Mouse (Mus musculus) neural tube, embryonic 12.5 days (tissue): ENCODE results near the gene Ing3. TPM values are rescaled to one million over a fixed set of nuclear protein-coding genes. Genes with fewer than 3 reads are reported as not detected.

Experiments used
- ATAC-seq: fragments of 200-750 bp; cut with Nextera tagmentation; 2 replicates; pipeline ENCODE4 v1.8.0; 2017; ENCODE audit warnings: low read depth, mild to moderate bottlenecking, moderate TSS enrichment, moderate library complexity; ENCODE audit not compliant: low FRiP score
- H3K27ac ChIP-seq: fragments of 300-500 bp; sonication (generic); 2 replicates; pipeline ENCODE4 v1.5.1; 2016
- H3K27me3 ChIP-seq: fragments of 300-500 bp; sonication (generic); replicated peaks from 2 replicates; pipeline ENCODE4 v1.6.1; 2016; ENCODE audit warnings: mild to moderate bottlenecking
- H3K36me3 ChIP-seq: fragments of 300-500 bp; sonication (generic); 2 replicates; pipeline ENCODE4 v1.6.1; 2016; ENCODE audit warnings: mild to moderate bottlenecking
- H3K4me1 ChIP-seq: fragments of 300-500 bp; sonication (generic); 2 replicates; pipeline ENCODE4 v1.6.1; 2016
- H3K4me2 ChIP-seq: fragments of 300-500 bp; sonication (generic); replicated peaks from 2 replicates; pipeline ENCODE4 v1.6.1; 2016; ENCODE audit warnings: mild to moderate bottlenecking
- H3K4me3 ChIP-seq: fragments of 300-500 bp; sonication (generic); 2 replicates; pipeline ENCODE4 v1.5.1; 2016
- H3K9ac ChIP-seq: fragments of 300-500 bp; sonication (generic); 2 replicates; pipeline ENCODE4 v1.6.1; 2016; ENCODE audit warnings: mild to moderate bottlenecking
- H3K9me3 ChIP-seq: fragments of 300-500 bp; sonication (generic); 2 replicates; pipeline ENCODE4 v1.6.1; 2016; ENCODE audit warnings: mild to moderate bottlenecking
- WGBS: fragments of 180-500 bp; shearing (Covaris S2); methylation state at CpG from one replicate; pipeline ENCODE4 v1.1.7; 2016; 5-methylcytosine and 5-hydroxymethylcytosine counted together
- polyA plus RNA-seq: library from polyadenylated mRNA; unstranded; fragments of >200 nt; fragmentation: Nextera tagmentation; extraction: Ambion mirVana; gene quantifications from 2 replicates; pipeline ENCODE4 v1.2.1, GENCODE M21; 2016

The Ing3 gene
- polyA plus RNA-seq, 1 experiment from 2014 or later = 47.2 TPM

DNA sequence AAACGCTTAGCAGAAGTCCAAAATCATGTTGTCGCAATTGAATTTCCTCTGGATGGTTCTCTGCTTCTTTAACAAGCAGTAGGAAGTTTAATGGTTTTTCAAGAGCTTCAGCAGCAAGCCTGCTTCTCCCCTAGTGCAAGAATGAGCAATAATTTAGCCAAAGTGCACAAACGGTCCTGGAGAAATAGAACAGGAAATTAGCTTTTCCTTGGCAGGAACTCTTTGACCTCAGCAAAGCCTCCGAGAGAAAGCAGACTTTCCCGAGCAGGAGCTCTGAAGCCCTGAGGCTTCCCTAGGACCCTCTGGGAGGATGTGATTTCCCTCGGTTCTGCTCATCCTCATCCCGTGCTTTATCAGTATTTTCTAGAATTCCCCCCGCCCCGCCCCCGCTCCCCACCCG is 49.7 kb downstream of the Ing3 start:
- Histone ChIP-seq H3K4me1 (no peaks in the 10 kb centered on the region; the same call in 1 of the 2 replicates), H3K36me3 (no peaks in the 10 kb centered on the region), H3K4me3 (no peak overlapping the region), H3K27ac (no peak overlapping the region), H3K9me3 (no peaks in the 10 kb centered on the region), H3K9ac (no peak overlapping the region), H3K27me3 (no peaks in the 10 kb centered on the region), H3K4me2 (no peak overlapping the region)
- ATAC-seq = no peak
- 53% methylated on average over 11 of the region's 11 CpGs for WGBS

- Histone ChIP-seq H3K4me2 (no peak overlapping the region), H3K27me3 (no peaks in the 10 kb centered on the region), H3K36me3 (no peaks in the 10 kb centered on the region), H3K9me3 (no peaks in the 10 kb centered on the region), H3K4me1 (no peaks in the 10 kb centered on the region; the same call in 1 of the 2 replicates), H3K4me3 (no peak overlapping the region), H3K27ac (no peak overlapping the region), H3K9ac (no peak overlapping the region)
- no peak for ATAC-seq
- WGBS = 61% methylated on average over 6 of the region's 6 CpGs
Observed at GRCm38 (mm10) chr6:22000086-22000485, 50.7 kb downstream of the Ing3 start.

DNA sequence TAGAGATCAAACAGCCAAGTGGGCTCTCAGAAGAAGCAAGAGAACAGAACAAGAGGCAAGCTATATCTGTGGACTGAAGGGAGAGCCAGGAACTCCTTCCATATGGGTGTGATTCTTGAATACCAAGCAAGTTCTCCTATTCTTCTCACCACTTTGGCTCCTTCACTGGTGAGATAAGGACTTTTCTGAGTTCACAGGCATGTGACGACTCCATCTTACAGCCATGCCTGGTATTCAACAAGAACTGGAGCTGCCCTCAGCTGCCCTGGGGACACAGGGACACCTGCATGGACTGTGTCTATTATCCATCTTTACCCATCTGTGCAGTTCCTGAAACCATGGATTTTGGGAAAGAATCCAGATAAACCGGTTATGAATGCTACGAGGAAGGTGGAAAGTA is 51.5 kb downstream of the Ing3 start:
- Histone ChIP-seq H3K4me1 (no peaks in the 10 kb centered on the region; the same call in 1 of the 2 replicates), H3K4me3 (no peak overlapping the region), H3K27me3 (no peaks in the 10 kb centered on the region), H3K9ac (no peak overlapping the region), H3K4me2 (no peak overlapping the region), H3K36me3 (no peaks in the 10 kb centered on the region), H3K27ac (no peak overlapping the region), H3K9me3 (no peaks in the 10 kb centered on the region)
- ATAC-seq = no peak
- WGBS = 91% methylated on average over 3 of the region's 3 CpGs

- Histone ChIP-seq H3K9ac (no peak overlapping the region), H3K27ac (no peak overlapping the region), H3K4me3 (no peak overlapping the region), H3K36me3 (no peaks in the 10 kb centered on the region), H3K4me1 (no peaks in the 10 kb centered on the region; the same call in 1 of the 2 replicates), H3K4me2 (no peak overlapping the region), H3K27me3 (no peaks in the 10 kb centered on the region), H3K9me3 (no peaks in the 10 kb centered on the region)
- no peak for ATAC-seq
- 89% methylated on average over 5 of the region's 5 CpGs for WGBS
Observed at GRCm38 (mm10) chr6:22001284-22001916, 52.0 kb downstream of the Ing3 start.

DNA sequence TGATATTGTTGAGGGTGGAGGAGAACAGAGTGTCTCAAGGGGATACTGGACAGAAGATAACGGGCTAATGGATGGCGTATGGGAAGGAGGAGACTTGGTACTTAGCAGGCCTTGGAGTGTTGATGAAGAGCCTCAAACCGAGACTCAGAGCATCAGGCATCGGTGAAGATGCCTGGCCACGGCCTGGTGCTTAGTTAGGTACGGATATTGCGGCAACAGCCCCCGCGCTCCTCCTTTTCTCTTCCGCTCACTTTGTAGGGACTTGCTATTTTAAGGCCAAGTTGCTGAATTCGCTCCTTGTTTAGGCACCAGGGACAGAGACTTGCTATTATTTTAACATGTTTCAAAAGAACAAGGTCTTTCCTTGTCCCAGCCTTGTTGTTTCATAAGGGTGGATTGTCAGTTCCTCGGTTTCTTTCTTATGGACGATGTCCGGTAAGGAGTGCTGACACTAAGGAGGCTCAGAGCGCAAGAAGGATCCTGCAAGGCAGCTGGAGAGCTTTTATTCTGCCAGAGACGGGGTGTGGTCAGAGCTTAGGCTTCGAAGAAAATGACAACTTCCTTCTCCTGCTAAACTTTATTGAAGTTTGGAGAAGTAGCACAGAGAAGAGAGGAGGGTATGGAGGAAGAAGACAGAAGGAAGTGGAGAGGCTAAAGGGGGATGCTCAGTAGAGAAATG is 53.3 kb downstream of the Ing3 start:
- ATAC-seq = no peak
- no peaks in the 10 kb centered on the region for H3K36me3 ChIP-seq
- no peaks in the 10 kb centered on the region for H3K9me3 ChIP-seq
- H3K4me2 ChIP-seq = no peak overlapping the region
- no peak overlapping the region for H3K9ac ChIP-seq
- WGBS = 54% methylated on average over 17 of the region's 17 CpGs
- H3K4me1 ChIP-seq = no peaks in the 10 kb centered on the region; the same call in 1 of the 2 replicates
- H3K27me3 ChIP-seq = no peaks in the 10 kb centered on the region
- no peak overlapping the region for H3K4me3 ChIP-seq
- no peak overlapping the region for H3K27ac ChIP-seq

DNA sequence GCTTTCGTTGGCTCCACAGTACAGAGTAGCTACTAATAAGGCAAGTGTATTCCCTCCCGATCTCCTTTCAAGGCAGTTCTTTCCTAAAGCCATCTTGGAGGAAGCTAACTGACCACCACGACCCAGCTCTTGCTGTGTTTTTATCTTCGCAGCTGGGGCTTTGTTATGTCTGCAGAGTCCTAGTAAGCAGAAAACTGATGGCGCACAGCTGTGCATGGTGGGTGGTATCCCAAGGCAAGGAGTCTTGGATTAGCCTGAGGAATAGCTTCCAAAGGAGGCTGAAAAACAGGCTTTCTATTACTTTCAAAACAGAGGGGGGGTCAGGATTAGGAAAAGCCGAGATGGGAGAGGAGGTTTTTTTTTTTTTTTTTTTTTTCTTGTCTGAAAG is 53.8 kb downstream of the Ing3 start:
- WGBS = 13% methylated on average over 6 of the region's 6 CpGs
- no peaks in the 10 kb centered on the region for H3K36me3 ChIP-seq
- no peak overlapping the region for H3K27ac ChIP-seq
- no peak overlapping the region for H3K4me2 ChIP-seq
- ATAC-seq = no peak
- no peak overlapping the region for H3K4me3 ChIP-seq
- no peaks in the 10 kb centered on the region for H3K27me3 ChIP-seq
- H3K9me3 ChIP-seq = no peaks in the 10 kb centered on the region
- no peaks in the 10 kb centered on the region; the same call in 1 of the 2 replicates for H3K4me1 ChIP-seq
- H3K9ac ChIP-seq = no peak overlapping the region

- Histone ChIP-seq H3K9me3 (no peaks in the 10 kb centered on the region), H3K27ac (no peak overlapping the region), H3K36me3 (no peaks in the 10 kb centered on the region), H3K4me3 (no peak overlapping the region), H3K9ac (no peak overlapping the region), H3K27me3 (no peaks in the 10 kb centered on the region), H3K4me1 (no peaks in the 10 kb centered on the region; the same call in 1 of the 2 replicates), H3K4me2 (no peak overlapping the region)
- 76% methylated on average over 10 of the region's 10 CpGs for WGBS
- no peak for ATAC-seq
Observed at GRCm38 (mm10) chr6:22003959-22004543, 54.7 kb downstream of the Ing3 start.

DNA sequence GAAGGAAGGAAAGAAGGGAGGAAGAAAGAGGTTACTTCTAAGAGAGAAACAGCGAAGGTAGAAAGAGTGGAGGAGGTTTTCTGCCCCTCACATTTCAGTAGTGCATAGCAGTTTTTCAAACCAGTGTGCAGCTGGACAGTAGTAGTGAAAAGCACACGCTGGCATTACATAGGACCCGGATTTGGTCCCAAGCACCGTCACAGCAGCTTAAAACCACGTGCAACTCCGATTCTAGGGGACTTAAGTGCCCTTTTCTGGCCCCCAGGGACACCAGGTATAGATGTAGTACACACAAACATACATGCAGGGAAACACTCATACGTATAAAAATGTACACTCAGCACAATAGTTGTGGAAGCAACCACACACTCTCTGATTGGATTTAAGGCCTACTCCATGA is 59.0 kb downstream of the Ing3 start:
- no peak overlapping the region for H3K4me3 ChIP-seq
- no peaks in the 10 kb centered on the region for H3K36me3 ChIP-seq
- no peaks in the 10 kb centered on the region for H3K27me3 ChIP-seq
- H3K4me2 ChIP-seq = no peak overlapping the region
- no peak overlapping the region for H3K27ac ChIP-seq
- 91% methylated on average over 7 of the region's 7 CpGs for WGBS
- ATAC-seq = no peak
- H3K4me1 ChIP-seq = no peaks in the 10 kb centered on the region
- H3K9ac ChIP-seq = no peak overlapping the region
- H3K9me3 ChIP-seq = no peaks in the 10 kb centered on the region

GRCm38 (mm10) chr6:22010258-22010657 is 60.9 kb downstream of the Ing3 start:
- H3K9me3 ChIP-seq = no peaks in the 10 kb centered on the region
- no peak overlapping the region for H3K9ac ChIP-seq
- whole genome bisulfite sequencing = 92% methylated on average over 12 of the region's 12 CpGs
- no peak overlapping the region for H3K4me2 ChIP-seq
- H3K27me3 ChIP-seq = no peaks in the 10 kb centered on the region
- H3K27ac ChIP-seq = no peak overlapping the region
- no peak for ATAC-seq
- H3K36me3 ChIP-seq = no peaks in the 10 kb centered on the region
- H3K4me1 ChIP-seq = no peaks in the 10 kb centered on the region
- no peak overlapping the region for H3K4me3 ChIP-seq

DNA sequence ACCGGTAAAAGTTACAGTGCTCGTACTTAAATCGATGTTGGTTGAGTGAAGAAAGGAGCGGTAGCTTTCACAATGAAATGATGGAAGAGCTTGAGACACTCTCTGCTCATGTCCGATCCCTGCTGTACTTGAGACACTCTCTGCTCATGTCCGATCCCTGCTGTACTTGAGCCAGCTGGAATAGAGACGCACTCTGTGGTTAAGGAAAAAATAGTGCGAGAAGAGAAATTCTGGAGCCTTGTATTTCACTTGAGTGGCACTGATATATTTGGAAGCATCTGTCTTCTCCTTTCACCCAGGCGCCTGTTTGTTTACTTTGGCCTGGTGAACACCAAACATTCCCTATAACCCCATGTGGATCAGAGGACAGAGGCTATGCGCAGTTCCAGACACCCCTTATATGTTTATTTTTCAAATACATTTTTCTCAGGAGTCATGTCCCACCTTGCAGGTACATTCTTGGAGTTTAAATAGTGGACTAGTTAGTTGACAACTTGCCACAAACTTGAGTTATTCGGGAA is 61.5 kb downstream of the Ing3 start:
- H3K9ac ChIP-seq = no peak overlapping the region
- no peaks in the 10 kb centered on the region for H3K4me1 ChIP-seq
- H3K36me3 ChIP-seq = no peaks in the 10 kb centered on the region
- ATAC-seq = no peak
- no peaks in the 10 kb centered on the region for H3K9me3 ChIP-seq
- H3K27ac ChIP-seq = no peak overlapping the region
- H3K4me3 ChIP-seq = no peak overlapping the region
- H3K27me3 ChIP-seq = no peaks in the 10 kb centered on the region
- H3K4me2 ChIP-seq = no peak overlapping the region
- 93% methylated on average over 11 of the region's 11 CpGs for WGBS

DNA sequence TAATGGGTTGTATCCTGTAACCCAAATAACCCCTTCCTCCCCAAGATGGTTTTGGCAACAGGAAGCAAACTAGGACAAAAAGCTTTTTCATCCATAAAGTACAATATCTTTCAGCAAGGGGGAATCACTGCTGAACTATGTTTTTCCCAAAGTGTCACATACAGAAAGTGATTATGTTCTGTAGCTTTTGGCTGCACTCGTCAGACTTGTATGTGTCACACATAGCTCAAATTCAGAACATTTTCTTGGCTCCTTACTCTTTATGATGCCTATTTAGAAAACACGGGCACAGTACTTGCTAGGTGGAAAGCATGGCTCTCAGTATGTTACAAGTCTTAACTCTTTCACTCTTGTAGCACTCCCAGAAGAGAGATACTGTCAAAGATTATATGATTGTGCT is 62.2 kb downstream of the Ing3 start:
- H3K4me1 ChIP-seq = no peaks in the 10 kb centered on the region
- H3K9ac ChIP-seq = no peak overlapping the region
- 85% methylated on average over 2 of the region's 2 CpGs for WGBS
- H3K4me2 ChIP-seq = no peak overlapping the region
- ATAC-seq = no peak
- no peaks in the 10 kb centered on the region for H3K36me3 ChIP-seq
- H3K9me3 ChIP-seq = no peaks in the 10 kb centered on the region
- H3K27me3 ChIP-seq = no peaks in the 10 kb centered on the region
- H3K4me3 ChIP-seq = no peak overlapping the region
- H3K27ac ChIP-seq = no peak overlapping the region

- Histone ChIP-seq H3K27ac (no peak overlapping the region), H3K4me1 (no peaks in the 10 kb centered on the region), H3K4me3 (no peak overlapping the region), H3K9ac (no peak overlapping the region), H3K36me3 (no peaks in the 10 kb centered on the region), H3K4me2 (no peak overlapping the region), H3K9me3 (no peaks in the 10 kb centered on the region), H3K27me3 (no peaks in the 10 kb centered on the region)
- no peak for ATAC-seq
- 84% methylated on average over 5 of the region's 5 CpGs for WGBS
Observed at GRCm38 (mm10) chr6:22012099-22012498, 62.7 kb downstream of the Ing3 start.
